Mouse (Mus musculus): ENCODE measurements around the gene Tmem204.

The Tmem204 gene

GRCm38 (mm10) chr17:25015655-25016291 is 67.6 kb downstream of the Tmem204 start, which contains the start of the genes Cramp1l and Ift140:
Gene Cramp1l, minus strand, starts transcription at chr17:25015788.
Gene Ift140, plus strand, starts transcription at chr17:25016085.
- peak; percentile 99 for DNase-seq (ENCODE audit: low read depth, low spot score)

- peak; percentile 65 for DNase-seq (ENCODE audit: low read depth, low spot score)
Observed at GRCm38 (mm10) chr17:25014841-25015570, 68.4 kb downstream of the Tmem204 start.

GRCm38 (mm10) chr17:25013606-25014501 is 69.5 kb downstream of the Tmem204 start:
- peak; percentile 44 for DNase-seq (ENCODE audit: low read depth, low spot score)

Data from 3T3-L1 (cell line).